Mouse (Mus musculus): ENCODE measurements around the gene Eif4a2. TPM values are rescaled to one million over a fixed set of nuclear protein-coding genes. Genes with fewer than 3 reads are reported as not detected.

The Eif4a2 gene
- total and polyA plus RNA-seq, 3 experiments: 358 to 660 (median 475) TPM

DNA sequence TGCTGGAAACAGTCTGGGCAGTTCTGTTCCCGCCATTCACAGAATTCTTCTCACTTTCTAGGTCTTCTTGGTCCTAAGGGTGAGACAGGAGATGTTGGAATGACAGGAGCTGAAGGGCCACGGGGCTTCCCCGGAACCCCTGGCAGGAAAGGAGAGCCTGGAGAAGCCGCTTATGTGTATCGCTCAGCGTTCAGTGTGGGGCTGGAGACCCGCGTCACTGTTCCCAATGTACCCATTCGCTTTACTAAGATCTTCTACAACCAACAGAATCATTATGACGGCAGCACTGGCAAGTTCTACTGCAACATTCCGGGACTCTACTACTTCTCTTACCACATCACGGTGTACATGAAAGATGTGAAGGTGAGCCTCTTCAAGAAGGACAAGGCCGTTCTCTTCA lies 49.8 kb downstream of the Eif4a2 start:
- no peaks in the 10 kb centered on the region for H3K27me3 ChIP-seq (replicated peaks)
- no peaks in the 10 kb centered on the region for H3K36me3 ChIP-seq (replicated peaks in 1 of 2; ENCODE audit: control insufficient read depth in 1 of 2, insufficient read depth in 1 of 2, low read length in 1 of 2)
- H3K4me2 ChIP-seq (ENCODE audit: insufficient read depth, low read depth, poor library complexity, severe bottlenecking): no peak overlapping the region
- H3K9me3 ChIP-seq (replicated peaks; ENCODE audit: low read length): no peaks in the 10 kb centered on the region
- dilution Hi-C loops (cut with MboI; ENCODE audit: extremely low pct_ligation_motif_present, extremely low pct_unique_long_range_greater_than_20kb, low sequenced_read_pairs): no loop called here
- no peaks in the 10 kb centered on the region for H3K79me2 ChIP-seq (replicated peaks; ENCODE audit: control insufficient read depth, extremely low read depth, insufficient read depth, poor library complexity, severe bottlenecking)
- TF ChIP-seq IRF4 (IDR thresholded peaks at IDR 0.05; ENCODE audit: low read depth, low read length) (no peak), MAFK (IDR thresholded peaks at IDR 0.05; ENCODE audit: insufficient replicate concordance, low read length) (no peak), MAX (IDR thresholded peaks at IDR 0.05; ENCODE audit: low read length) (no peak), RCOR1 (conservative IDR thresholded peaks at IDR 0.05; ENCODE audit: low read depth, low read length) (no peak), GABPA (IDR thresholded peaks at IDR 0.05; ENCODE audit: insufficient replicate concordance, low read depth, low read length) (no peak)
- H3K4me3 ChIP-seq (replicated peaks in 1 of 3; ENCODE audit: low read depth in 2 of 3, low read length in 2 of 3, poor library complexity in 1 of 3): no peak overlapping the region
- no peak for DNase-seq (ENCODE audit: extremely low read depth)
- H3K4me1 ChIP-seq (ENCODE audit: control insufficient read depth in 1 of 2, insufficient read depth in 2 of 2): peaks cover 0 to 6% of the 10 kb centered on the region in 2 experiments; a peak in 1 of 4 replicates
- no peak overlapping the region for H3K27ac ChIP-seq (ENCODE audit: insufficient read depth, low read depth)
- no peak overlapping the region for H3K9ac ChIP-seq (ENCODE audit: insufficient read depth, low read depth)
- in situ Hi-C loops (cut with MboI; ENCODE audit: low pct_ligation_motif_present, low pct_unique_long_range_greater_than_20kb, low sequenced_read_pairs): no loop called here

DNA sequence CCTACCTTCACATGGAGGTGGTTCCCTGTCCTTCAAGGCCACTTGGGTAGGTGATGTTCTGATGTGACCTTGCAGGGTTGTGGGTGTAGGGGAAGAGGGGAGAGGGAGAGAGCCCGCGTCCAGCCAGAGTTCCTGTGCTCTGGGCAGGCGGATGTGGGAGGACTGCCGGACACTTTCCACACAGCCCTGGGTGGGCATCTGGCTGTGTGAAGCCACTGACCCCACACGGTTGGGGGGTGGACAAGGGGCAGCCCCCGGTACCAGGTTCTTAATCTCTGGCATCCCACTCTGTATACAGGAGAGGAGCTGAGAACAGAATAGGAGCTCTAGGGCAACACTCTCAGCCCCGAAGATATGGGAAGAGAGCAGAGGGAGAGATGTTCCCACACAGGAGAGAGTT lies 51.0 kb downstream of the Eif4a2 start:
- no peak overlapping the region for H3K27ac ChIP-seq (ENCODE audit: insufficient read depth, low read depth)
- peaks cover 0 to 5% of the 10 kb centered on the region in 2 experiments; a peak in 1 of 4 replicates for H3K4me1 ChIP-seq (ENCODE audit: control insufficient read depth in 1 of 2, insufficient read depth in 2 of 2)
- dilution Hi-C loops (cut with MboI; ENCODE audit: extremely low pct_ligation_motif_present, extremely low pct_unique_long_range_greater_than_20kb, low sequenced_read_pairs) (no loop called here), in situ Hi-C loops (cut with MboI; ENCODE audit: low pct_ligation_motif_present, low pct_unique_long_range_greater_than_20kb, low sequenced_read_pairs) (no loop called here)
- H3K36me3 ChIP-seq (replicated peaks in 1 of 2; ENCODE audit: control insufficient read depth in 1 of 2, insufficient read depth in 1 of 2, low read length in 1 of 2): no peaks in the 10 kb centered on the region
- TF ChIP-seq MXI1 (IDR thresholded peaks at IDR 0.05; ENCODE audit: low read depth, low read length) (no peak), IRF4 (IDR thresholded peaks at IDR 0.05; ENCODE audit: low read depth, low read length) (no peak), BHLHE40 (IDR thresholded peaks at IDR 0.05; ENCODE audit: low read depth, low read length) (no peak), RAD21 (IDR thresholded peaks at IDR 0.05; ENCODE audit: low read depth, low read length) (no peak), NRF1 (IDR thresholded peaks at IDR 0.05; ENCODE audit: low read depth, low read length) (no peak), HCFC1 (IDR thresholded peaks at IDR 0.05; ENCODE audit: low read depth, low read length) (no peak), MAZ (IDR thresholded peaks at IDR 0.05; ENCODE audit: low read depth, low read length) (no peak), CTCF (conservative IDR thresholded peaks at IDR 0.05 in 1 of 2, IDR thresholded peaks at IDR 0.05 in 1 of 2; ENCODE audit: low read depth in 2 of 2, low read length in 2 of 2) (no peak), ETS1 (conservative IDR thresholded peaks at IDR 0.05; ENCODE audit: low read depth, low read length) (no peak), TBP (conservative IDR thresholded peaks at IDR 0.05; ENCODE audit: low read depth, low read length) (no peak), KAT2A (IDR thresholded peaks at IDR 0.05; ENCODE audit: insufficient replicate concordance, low read length) (no peak), GABPA (IDR thresholded peaks at IDR 0.05; ENCODE audit: insufficient replicate concordance, low read depth, low read length) (no peak)
- no peaks in the 10 kb centered on the region for H3K27me3 ChIP-seq (replicated peaks)
- no peak overlapping the region for H3K9ac ChIP-seq (ENCODE audit: insufficient read depth, low read depth)
- no peak for DNase-seq (ENCODE audit: extremely low read depth)
- no peaks in the 10 kb centered on the region for H3K79me2 ChIP-seq (replicated peaks; ENCODE audit: control insufficient read depth, extremely low read depth, insufficient read depth, poor library complexity, severe bottlenecking)
- no peaks in the 10 kb centered on the region for H3K9me3 ChIP-seq (replicated peaks; ENCODE audit: low read length)
- no peak overlapping the region for H3K4me3 ChIP-seq (replicated peaks in 1 of 3; ENCODE audit: low read depth in 2 of 3, low read length in 2 of 3, poor library complexity in 1 of 3)
- no peak overlapping the region for H3K4me2 ChIP-seq (ENCODE audit: insufficient read depth, low read depth, poor library complexity, severe bottlenecking)
